Mouse (Mus musculus) midbrain, embryonic 15.5 days (tissue): ENCODE measurements around the gene Slc25a35. TPM values are rescaled to one million over a fixed set of nuclear protein-coding genes. Genes with fewer than 3 reads are reported as not detected.
"Not testable (repeated sequence)": the region's sequence is repeated elsewhere in the genome, so short reads cannot be mapped to it uniquely, and the experiment has no call there.

ENCODE experiments used
- ATAC-seq: fragments of 200-750 bp; cut with Nextera tagmentation; replicated peaks from 2 replicates; pipeline ENCODE4 v1.8.0; 2017; ENCODE audit warnings: moderate TSS enrichment
- H3K27ac ChIP-seq: fragments of 300-500 bp; sonication (generic); 2 replicates; pipeline ENCODE4 v1.5.1; 2015; ENCODE audit warnings: mild to moderate bottlenecking, inconsistent platforms
- H3K27me3 ChIP-seq: fragments of 300-500 bp; sonication (generic); replicated peaks from 2 replicates; pipeline ENCODE4 v1.6.1; 2015; ENCODE audit warnings: inconsistent platforms
- H3K36me3 ChIP-seq: fragments of 300-500 bp; sonication (generic); replicated peaks from 2 replicates; pipeline ENCODE4 v1.6.1; 2015; ENCODE audit warnings: inconsistent platforms
- H3K4me1 ChIP-seq: fragments of 300-500 bp; sonication (generic); 2 replicates; pipeline ENCODE4 v1.6.1; 2015; ENCODE audit warnings: inconsistent platforms
- H3K4me2 ChIP-seq: fragments of 300-500 bp; sonication (generic); 2 replicates; pipeline ENCODE4 v1.6.1; 2015; ENCODE audit warnings: inconsistent platforms, mild to moderate bottlenecking, moderate library complexity
- H3K4me3 ChIP-seq: fragments of 300-500 bp; sonication (generic); 2 replicates; pipeline ENCODE4 v1.5.1; 2015; ENCODE audit warnings: mild to moderate bottlenecking, inconsistent platforms
- H3K9ac ChIP-seq: fragments of 300-500 bp; sonication (generic); 2 replicates; pipeline ENCODE4 v1.6.1; 2015; ENCODE audit warnings: mild to moderate bottlenecking, inconsistent platforms
- H3K9me3 ChIP-seq: fragments of 300-500 bp; sonication (generic); 2 replicates; pipeline ENCODE4 v1.6.1; 2016; ENCODE audit warnings: inconsistent platforms
- WGBS: fragments of 180-500 bp; shearing (Covaris S2); methylation state at CpG from one replicate; pipeline ENCODE4 v1.1.7; 2015; ENCODE audit warnings: mixed read lengths; 5-methylcytosine and 5-hydroxymethylcytosine counted together
- polyA plus RNA-seq: library from polyadenylated mRNA; unstranded; fragments of >200 nt; fragmentation: Nextera tagmentation; extraction: Ambion mirVana; gene quantifications from 2 replicates; pipeline ENCODE4 v1.2.1, GENCODE M21; 2015

Slc25a35 gene
- 1.3 and 1.6 TPM in 2 replicates for polyA plus RNA-seq

- 1% methylated on average over 50 of the region's 50 CpGs for WGBS
Measured at GRCm38 (mm10) chr11:68967337-68968282, at the start of gene Slc25a35. Gene Slc25a35, plus strand, starts transcription at chr11:68968131.

GRCm38 (mm10) chr11:68923191-68923590 is 44.7 kb upstream of the Slc25a35 start:
- Histone ChIP-seq H3K4me1 (no peaks in the 10 kb centered on the region), H3K36me3 (no peaks in the 10 kb centered on the region), H3K4me3 (no peak overlapping the region), H3K9me3 (no peaks in the 10 kb centered on the region), H3K27me3 (no peaks in the 10 kb centered on the region), H3K27ac (no peak overlapping the region), H3K4me2 (no peak overlapping the region), H3K9ac (no peak overlapping the region)
- no peak for ATAC-seq
- WGBS, result 49% methylated on average over 3 of the region's 3 CpGs

More at GRCm38 (mm10) chr11:68967337-68968282, at the start of gene Slc25a35:
- peak within 1 kb of the TSS; percentile 81 for H3K4me2 ChIP-seq
- H3K27ac ChIP-seq, result peak within 1 kb of the TSS; percentile 40
- H3K4me1 ChIP-seq, result peaks cover 12% of the 10 kb centered on the region
- peak within 1 kb of the TSS; percentile 60 for H3K9ac ChIP-seq
- ATAC-seq, result peak; percentile 97
- H3K9me3 ChIP-seq, result no peaks in the 10 kb centered on the region
- no peaks in the 10 kb centered on the region; the same call in 1 of the 2 replicates for H3K27me3 ChIP-seq
- no peaks in the 10 kb centered on the region for H3K36me3 ChIP-seq
- H3K4me3 ChIP-seq, result peak within 1 kb of the TSS; percentile 50

DNA sequence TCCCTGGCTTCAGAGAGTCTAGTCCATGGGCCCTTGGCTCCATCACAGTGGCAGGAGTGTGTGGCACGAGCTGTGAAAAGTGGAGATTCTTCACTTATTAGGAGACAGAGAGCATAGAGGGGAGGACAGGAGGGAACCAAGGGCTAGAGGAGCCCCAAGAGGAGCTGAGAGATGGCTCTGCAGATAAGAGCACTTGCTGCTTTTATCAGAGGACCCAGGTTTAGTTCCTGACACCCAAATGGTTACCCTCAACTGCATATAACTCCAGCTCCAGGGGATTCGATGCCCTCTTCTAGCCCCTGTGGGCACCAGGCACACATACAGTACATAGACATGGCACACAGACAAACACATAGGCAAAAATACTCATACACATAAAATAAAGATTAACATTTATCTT is 43.2 kb upstream of the Slc25a35 start:
- Histone ChIP-seq H3K4me1 (no peaks in the 10 kb centered on the region), H3K9me3 (no peaks in the 10 kb centered on the region), H3K27me3 (no peaks in the 10 kb centered on the region), H3K36me3 (no peaks in the 10 kb centered on the region), H3K4me3 (no peak overlapping the region), H3K4me2 (no peak overlapping the region), H3K27ac (no peak overlapping the region), H3K9ac (no peak overlapping the region)
- ATAC-seq, result no peak
- WGBS, result 75% methylated on average over 2 of the region's 2 CpGs

DNA sequence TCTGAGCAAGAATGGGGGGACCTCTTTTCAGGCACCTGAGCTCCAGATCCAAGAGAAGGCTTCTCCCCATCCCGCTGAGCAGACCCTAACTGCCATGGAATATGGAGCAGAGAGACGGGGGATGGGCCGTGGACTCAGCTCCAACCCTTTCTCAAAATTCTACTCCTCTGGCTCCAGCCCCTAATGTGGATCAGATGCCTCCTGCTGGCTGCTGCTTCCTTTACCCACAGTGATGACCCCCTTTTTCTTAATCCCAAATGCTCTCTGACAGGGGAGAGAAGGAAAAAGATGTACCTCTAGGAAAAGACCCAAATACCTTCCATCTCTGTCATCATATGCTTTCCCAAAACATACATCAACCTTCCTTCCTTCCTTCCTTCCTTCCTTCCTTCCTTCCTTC is 41.0 kb upstream of the Slc25a35 start, which contains the start of gene Odf4:
TSS of gene Odf4 (minus strand) at position 101 of the 400 bp plus-strand sequence.
- Histone ChIP-seq H3K4me1 (no peaks in the 10 kb centered on the region), H3K36me3 (no peaks in the 10 kb centered on the region), H3K27me3 (no peaks in the 10 kb centered on the region), H3K4me3 (no peak within 1 kb of the TSS), H3K27ac (no peak within 1 kb of the TSS), H3K4me2 (no peak within 1 kb of the TSS), H3K9ac (no peak within 1 kb of the TSS), H3K9me3 (no peaks in the 10 kb centered on the region)
- no peak for ATAC-seq
- WGBS, result 85% methylated on average over 3 of the region's 3 CpGs

GRCm38 (mm10) chr11:68929947-68930346 is 38.0 kb upstream of the Slc25a35 start:
- WGBS, result 78% methylated on average over 6 of the region's 6 CpGs
- no peaks in the 10 kb centered on the region for H3K27me3 ChIP-seq
- H3K27ac ChIP-seq, result no peak overlapping the region
- H3K4me1 ChIP-seq, result 0 out of 2 replicates have a peak, but pooled peaks cover 3% of the 10 kb centered on the region
- ATAC-seq, result no peak
- H3K36me3 ChIP-seq, result no peaks in the 10 kb centered on the region
- no peaks in the 10 kb centered on the region for H3K9me3 ChIP-seq
- no peak overlapping the region for H3K9ac ChIP-seq
- H3K4me2 ChIP-seq, result no peak overlapping the region
- no peak overlapping the region for H3K4me3 ChIP-seq

DNA sequence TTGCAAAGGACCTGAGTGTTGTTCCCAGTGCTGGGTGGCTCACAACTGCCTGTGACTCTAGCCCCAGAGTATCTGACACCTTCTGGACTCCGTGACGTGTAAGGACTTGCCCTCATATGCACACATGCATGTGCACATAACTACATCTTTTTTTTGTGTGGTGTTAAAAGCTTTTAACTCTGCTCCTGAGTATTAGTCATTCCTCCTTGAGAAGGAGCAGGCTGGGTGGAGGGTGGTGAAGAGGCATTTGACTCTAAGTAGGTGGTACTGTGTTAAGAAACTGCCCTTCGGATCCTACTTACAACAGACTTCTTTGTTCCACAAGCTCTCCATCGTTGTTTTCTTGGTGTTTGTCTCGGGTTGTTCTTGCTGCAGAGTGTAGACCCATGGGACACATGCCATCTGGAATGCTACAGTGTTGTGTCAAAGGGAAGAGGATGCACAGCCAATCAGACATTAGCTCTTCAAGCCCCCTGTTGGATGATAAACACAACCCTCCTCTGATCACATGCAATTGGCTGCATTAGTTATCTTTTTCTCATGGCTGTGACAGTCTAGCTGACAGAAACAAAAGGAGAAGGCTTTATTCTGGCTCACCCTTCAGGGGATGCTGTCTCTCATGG is 33.9 kb upstream of the Slc25a35 start:
- Histone ChIP-seq H3K27me3 (no peaks in the 10 kb centered on the region), H3K4me3 (no peak overlapping the region), H3K4me2 (no peak overlapping the region), H3K27ac (0 out of 2 replicates have a peak overlapping the region, but pooled peaks have one; percentile 38), H3K4me1 (peaks cover 3% of the 10 kb centered on the region; the same call in 1 of the 2 replicates), H3K36me3 (no peaks in the 10 kb centered on the region), H3K9me3 (no peaks in the 10 kb centered on the region), H3K9ac (no peak overlapping the region)
- ATAC-seq, result 0 out of 2 replicates have a peak, but pooled peaks have one; percentile 27
- WGBS, result 71% methylated on average over 5 of the region's 5 CpGs

- H3K4me1 ChIP-seq, result peaks cover 19% of the 10 kb centered on the region
- not testable (repeated sequence) for H3K9me3 ChIP-seq, H3K36me3 ChIP-seq, H3K27ac ChIP-seq, H3K4me3 ChIP-seq, H3K27me3 ChIP-seq, H3K4me2 ChIP-seq, H3K9ac ChIP-seq, ATAC-seq
- 86% methylated on average over 4 of the region's 4 CpGs for WGBS
Measured at GRCm38 (mm10) chr11:68936951-68937350, 31.0 kb upstream of the Slc25a35 start.

DNA sequence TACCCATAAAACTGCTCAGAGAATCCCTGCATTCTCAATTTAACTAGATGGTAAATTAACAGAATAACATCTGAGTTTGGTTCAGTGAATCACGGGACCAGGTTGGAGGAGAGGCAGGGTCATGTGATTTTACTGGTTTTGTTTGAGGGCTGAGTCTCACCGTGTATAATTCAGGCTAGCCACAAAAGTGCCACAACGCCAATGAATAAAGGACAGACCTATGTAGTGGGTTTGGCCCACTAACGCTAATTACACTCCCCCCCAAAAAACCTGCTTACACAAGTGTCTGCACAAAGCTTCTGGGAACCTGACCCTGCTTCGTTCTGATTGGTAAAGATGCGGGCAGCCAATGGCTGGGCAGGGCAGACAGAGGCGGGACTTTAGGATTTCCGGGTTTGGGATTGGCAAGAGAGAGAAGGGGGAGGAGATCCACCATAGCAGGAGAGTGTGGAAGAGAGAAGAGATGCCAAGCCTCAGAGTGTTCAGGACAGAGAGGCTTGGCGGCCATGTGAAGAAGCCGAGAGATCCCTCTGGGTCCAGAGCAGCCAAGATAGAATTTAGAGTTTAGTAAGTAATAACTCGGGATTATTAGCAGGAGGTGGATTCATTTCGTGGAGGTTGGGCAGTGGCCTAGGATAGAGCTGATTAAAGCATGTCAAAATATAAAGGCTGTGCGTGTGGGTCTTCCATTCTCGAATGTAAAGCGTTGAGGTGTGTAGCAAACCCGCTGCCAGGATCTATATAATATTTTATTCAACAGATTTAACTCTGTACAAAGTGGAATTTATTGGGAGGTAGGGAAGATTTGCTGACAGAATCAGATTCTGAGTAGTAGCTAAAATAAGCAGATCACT is 28.3 kb upstream of the Slc25a35 start:
- WGBS, result under 1% methylated on average over 16 of the region's 16 CpGs
- peaks cover 15% of the 10 kb centered on the region for H3K4me1 ChIP-seq
- no peaks in the 10 kb centered on the region for H3K9me3 ChIP-seq
- peak; percentile 99 for ATAC-seq
- no peaks in the 10 kb centered on the region for H3K36me3 ChIP-seq
- H3K27ac ChIP-seq, result peak overlapping the region; percentile 88
- H3K27me3 ChIP-seq, result no peaks in the 10 kb centered on the region
- H3K4me2 ChIP-seq, result peak overlapping the region; percentile 57
- peak overlapping the region; percentile 46 for H3K9ac ChIP-seq
- H3K4me3 ChIP-seq, result peak overlapping the region; percentile 47

GRCm38 (mm10) chr11:68940516-68940915 is 27.4 kb upstream of the Slc25a35 start:
- no peaks in the 10 kb centered on the region for H3K9me3 ChIP-seq
- peak overlapping the region; percentile 46 for H3K9ac ChIP-seq
- H3K4me2 ChIP-seq, result peak overlapping the region; percentile 57
- H3K36me3 ChIP-seq, result no peaks in the 10 kb centered on the region
- peak overlapping the region; percentile 88 for H3K27ac ChIP-seq
- H3K4me3 ChIP-seq, result peak overlapping the region; percentile 47
- H3K27me3 ChIP-seq, result no peaks in the 10 kb centered on the region
- peaks cover 19% of the 10 kb centered on the region for H3K4me1 ChIP-seq
- no peak for ATAC-seq
- 37% methylated on average over 4 of the region's 4 CpGs for whole genome bisulfite sequencing

GRCm38 (mm10) chr11:68942731-68943130 is 25.2 kb upstream of the Slc25a35 start:
- H3K4me3 ChIP-seq, result no peak overlapping the region
- no peak overlapping the region for H3K27ac ChIP-seq
- H3K4me1 ChIP-seq, result peaks cover 32% of the 10 kb centered on the region
- H3K9me3 ChIP-seq, result no peaks in the 10 kb centered on the region
- H3K4me2 ChIP-seq, result no peak overlapping the region
- WGBS, result 89% methylated on average over 8 of the region's 8 CpGs
- H3K27me3 ChIP-seq, result no peaks in the 10 kb centered on the region
- no peak overlapping the region for H3K9ac ChIP-seq
- no peaks in the 10 kb centered on the region for H3K36me3 ChIP-seq
- ATAC-seq, result no peak

- H3K27me3 ChIP-seq, result no peaks in the 10 kb centered on the region
- no peak for ATAC-seq
- WGBS, result 76% methylated on average over 2 of the region's 2 CpGs
- no peak overlapping the region for H3K4me2 ChIP-seq
- H3K9me3 ChIP-seq, result no peaks in the 10 kb centered on the region
- peaks cover 27% of the 10 kb centered on the region for H3K4me1 ChIP-seq
- no peaks in the 10 kb centered on the region for H3K36me3 ChIP-seq
- H3K9ac ChIP-seq, result no peak overlapping the region
- no peak overlapping the region for H3K4me3 ChIP-seq
- no peak overlapping the region for H3K27ac ChIP-seq
Measured at GRCm38 (mm10) chr11:68945245-68945644, 22.7 kb upstream of the Slc25a35 start.
